9 mouse cellular contexts compared by ENCODE assay signal in genomic region chr12:14149843-14150567, GRCm38 (mm10). TPM values are rescaled to one million over a fixed set of nuclear protein-coding genes. Genes with fewer than 3 reads are reported as not detected.
DNase-seq lines count a peak whose midpoint lies in the region; ATAC-seq and TF ChIP-seq lines count a peak whose summit lies in the region.
"Had no signal": no experiment of that assay in that cellular context is flagged by ENCODE, and none has a peak within 500 bp of the region (broad histone marks: within the 10 kb centered on the region; RNA-seq: fewer than 3 reads in every experiment).

No protein-coding gene starts in this region.

- H3K4me3 ChIP-seq in thymus, adult 2 months (ENCODE audit: control insufficient read depth, insufficient read depth, low read length) = no peak overlapping the region
- H3K4me3 ChIP-seq in forebrain, postnatal 0 days (ENCODE audit: low read depth, low read length) = peak overlapping the region; percentile 72
- peak overlapping the region; percentile 86 for H3K4me3 ChIP-seq in layer of hippocampus, adult 2 months
- peak overlapping the region; percentile 34 for H3K4me3 ChIP-seq in liver, embryonic 16.5 days (ENCODE audit: low read depth, low read length)

- WGBS in thymus, adult 2 months = 5% methylated on average over 59 of the region's 59 CpGs
- 1% methylated on average over 59 of the region's 59 CpGs for WGBS in forebrain, postnatal 0 days
- WGBS in liver, embryonic 16.5 days (ENCODE audit: insufficient replicate concordance) = 1% methylated on average over 59 of the region's 59 CpGs

- DNase-seq in thymus, postnatal 4 days = peak; percentile 12
- DNase-seq in thymus, adult 2 months = no peak
- peak; percentile 73 for DNase-seq in forebrain, postnatal 0 days
- peak; percentile 23 for DNase-seq in heart, postnatal 25 days (ENCODE audit: low spot score)
- DNase-seq in layer of hippocampus, adult 2 months (ENCODE audit: low spot score in 2 of 2) = peak; percentile 61 to 81
- peak; percentile 66 for DNase-seq in ovary, adult 18-20 months (ENCODE audit: low spot score)

- TF ChIP-seq POLR2A in thymus, adult 2 months (IDR thresholded peaks at IDR 0.05; ENCODE audit: control insufficient read depth, extremely low read depth, insufficient read depth, low read length, poor library complexity) = no peak

- no peak for TF ChIP-seq CTCF in thymus, adult 2 months (IDR thresholded peaks at IDR 0.05; ENCODE audit: borderline replicate concordance, control insufficient read depth, extremely low read depth, insufficient read depth, low read length, poor library complexity)
- TF ChIP-seq CTCF in forebrain, postnatal 0 days (IDR thresholded peaks at IDR 0.05; ENCODE audit: low read depth) = peak; percentile 76
- TF ChIP-seq CTCF in layer of hippocampus, adult 2 months (conservative IDR thresholded peaks at IDR 0.05) = peak; percentile 79

- H3K27ac ChIP-seq in thymus, adult 2 months (ENCODE audit: control insufficient read depth, insufficient read depth, low read length) = no peak overlapping the region
- H3K27ac ChIP-seq in forebrain, postnatal 0 days (ENCODE audit: low read depth, low read length) = peak overlapping the region; percentile 89
- H3K27ac ChIP-seq in layer of hippocampus, adult 2 months = peak overlapping the region; percentile 98
- no peak overlapping the region for H3K27ac ChIP-seq in liver, embryonic 16.5 days (ENCODE audit: low read length)
- H3K27ac ChIP-seq: macrophage had no signal

- H3K9ac ChIP-seq in forebrain, postnatal 0 days = peak overlapping the region; percentile 67
- no peak overlapping the region for H3K9ac ChIP-seq in liver, embryonic 16.5 days (ENCODE audit: low read depth, low read length)

- peak overlapping the region; percentile 87 for H3K4me2 ChIP-seq in forebrain, postnatal 0 days (ENCODE audit: low read depth)
- peak overlapping the region; percentile 58 for H3K4me2 ChIP-seq in liver, embryonic 16.5 days (ENCODE audit: low read depth, low read length)

- H3K9me3 ChIP-seq in forebrain, postnatal 0 days (ENCODE audit: low read length) = no peaks in the 10 kb centered on the region
- H3K9me3 ChIP-seq in liver, embryonic 16.5 days (replicated peaks; ENCODE audit: control insufficient read depth, low read length) = no peaks in the 10 kb centered on the region

- no peaks in the 10 kb centered on the region for H3K36me3 ChIP-seq in thymus, adult 2 months (ENCODE audit: control insufficient read depth, insufficient read depth, low read length)
- no peaks in the 10 kb centered on the region for H3K36me3 ChIP-seq in forebrain, postnatal 0 days (ENCODE audit: insufficient read depth)
- H3K36me3 ChIP-seq in liver, embryonic 16.5 days (ENCODE audit: control insufficient read depth, insufficient read depth) = no peaks in the 10 kb centered on the region

- no peaks in the 10 kb centered on the region for H3K4me1 ChIP-seq in thymus, adult 2 months (replicated peaks; ENCODE audit: control insufficient read depth, insufficient read depth, low read length)
- no peaks in the 10 kb centered on the region; the same call in 1 of the 2 replicates for H3K4me1 ChIP-seq in forebrain, postnatal 0 days (ENCODE audit: insufficient read depth)
- H3K4me1 ChIP-seq in liver, embryonic 16.5 days (ENCODE audit: control insufficient read depth, low read depth, low read length) = no peaks in the 10 kb centered on the region

- intact Hi-C loops in heart, postnatal 25 days (cut with DNase I) = loop anchor here (2.0 kb wide), 1 partner anchor 165 kb away; no protein-coding TSS in a partner anchor

- H3K27me3 ChIP-seq in thymus, adult 2 months (ENCODE audit: control insufficient read depth, insufficient read depth, low read length) = no peaks in the 10 kb centered on the region
- H3K27me3 ChIP-seq in forebrain, postnatal 0 days (ENCODE audit: insufficient read depth, low read length) = no peaks in the 10 kb centered on the region
- peaks cover 35% of the 10 kb centered on the region for H3K27me3 ChIP-seq in liver, embryonic 16.5 days (ENCODE audit: control insufficient read depth, insufficient read depth, low read depth, low read length)

- 0 out of 2 replicates have a peak, but pooled peaks have one; percentile 16 for ATAC-seq in forebrain, postnatal 0 days
- ATAC-seq in liver, embryonic 16.5 days (ENCODE audit: low read depth) = no peak
- ATAC-seq in activated CD4-positive, CD25-positive, alpha-beta regulatory T cell, adult 4 months = no peak

RNA-seq across cellular contexts. Expression of gene Fam84a, which starts 1.8 kb away (rescaled TPM):
- polyA plus RNA-seq in thymus, adult 2 months (2012; rRNA removed) = 1.2 and 1.5 TPM in 2 replicates
- total RNA-seq in forebrain, postnatal 0 days (2014; rRNA removed) = 66.9 and 69.6 TPM in 2 replicates
- polyA plus RNA-seq in forebrain, postnatal 0 days (2015; fragmentation: Nextera tagmentation; extraction: Ambion mirVana) = 44.0 and 47.5 TPM in 2 replicates
- total RNA-seq in heart, postnatal 25 days (2021) = 1 to 10 TPM; 1.4 to 1.8 TPM
- 10 to 100 TPM; 93.3 to 98.0 TPM for total RNA-seq in layer of hippocampus, adult 2 months (2021)
- 1.4 and 1.7 TPM in 2 replicates for polyA plus RNA-seq in liver, embryonic 16.5 days (2015; fragmentation: Nextera tagmentation; extraction: Ambion mirVana)
- under 1 TPM in 1 of 2 experiments, not detected in 1; 0.50 TPM for polyA plus RNA-seq in activated CD4-positive, CD25-positive, alpha-beta regulatory T cell, adult 4 months (2017; shearing (Covaris generic))
- polyA plus RNA-seq: macrophage had no signal

Comparison
In these comparisons a context has a peak if more than half of its experiments do, and no peak if none do; other contexts are left out.
1. H3K27ac ChIP-seq: peak in forebrain, postnatal 0 days (single experiment) and layer of hippocampus, adult 2 months (single experiment); none in thymus, adult 2 months (single experiment) and liver, embryonic 16.5 days (single experiment).
2. RNA of gene Fam84a, which starts 1.8 kb away (polyA plus RNA-seq): 44.0 to 47.5 TPM in forebrain, postnatal 0 days; 1.2 to 1.5 TPM in thymus, adult 2 months, 1.4 to 1.7 TPM in liver, embryonic 16.5 days and 0.50 TPM in activated CD4-positive, CD25-positive, alpha-beta regulatory T cell, adult 4 months; every median in the first group is over 10 times any median in the second.